Mouse (Mus musculus) small intestine, adult 2 months (tissue): ENCODE measurements around the gene Gcn1l1.

Source experiments
- CTCF ChIP-seq: fragments of 200-500 bp; IDR thresholded peaks from 2 replicates; pipeline ENCODE4 v1.5.1; 2012; ENCODE audit warnings: low read depth, mild to moderate bottlenecking, control low read depth, inconsistent platforms, low read length, moderate library complexity, mixed read lengths; ENCODE audit not compliant: insufficient replicate concordance, insufficient read length; ENCODE audit errors: extremely low read depth
- POLR2A ChIP-seq: fragments of 200-500 bp; IDR thresholded peaks from 2 replicates; pipeline ENCODE4 v1.6.1; 2012; ENCODE audit warnings: low read depth, mild to moderate bottlenecking, control low read depth, inconsistent platforms, low read length, moderate library complexity

DNA sequence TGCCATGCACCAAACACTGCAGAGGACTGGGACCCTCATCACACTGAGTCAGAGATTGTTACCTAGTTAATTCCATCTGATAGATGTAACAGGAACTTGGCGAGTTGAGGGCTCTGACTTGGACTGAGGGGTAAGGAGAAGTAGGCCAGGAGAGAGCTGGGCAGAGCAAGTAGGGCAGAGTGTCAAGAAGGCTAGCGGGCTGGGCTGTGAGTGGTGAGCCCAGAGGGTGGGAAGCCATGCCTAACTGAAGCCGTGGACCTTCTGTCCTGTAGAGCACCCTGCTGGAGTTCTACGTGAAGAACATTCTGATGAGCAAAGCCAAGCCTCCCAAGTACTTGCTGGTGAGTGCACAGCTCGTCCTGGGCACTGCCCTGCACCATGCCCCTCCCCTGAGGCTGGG, 14.3 kb downstream of the Gcn1l1 start:
- TF ChIP-seq CTCF (no peak), POLR2A (no peak)
